Mouse (Mus musculus): ENCODE measurements at regions not wholly inside any gene's neighbourhood (a gene's known extent, or its start where the extent isn't known, plus 50 kb on each side); places are given as distances from the start of the nearest gene placed in this dataset.
A peak's percentile ranks its signal among the peaks of the same experiment; 100 is the strongest.

- DNase-seq: no peak
These were observed 327.8 kb downstream of the H2al1j start for GRCm38 (mm10) chrX:11655466-11655865.

- no peak for DNase-seq
These were observed 330.1 kb downstream of the H2al1j start for GRCm38 (mm10) chrX:11657606-11658254.

- peak; percentile 22 for DNase-seq
These were observed 335.7 kb downstream of the H2al1j start for GRCm38 (mm10) chrX:11663187-11663829.

- DNase-seq: peak; percentile 60
These were observed 336.9 kb downstream of the H2al1j start for GRCm38 (mm10) chrX:11664330-11665061.

GRCm38 (mm10) chrX:11665077-11665974, 337.7 kb downstream of the H2al1j start:
- no peak for DNase-seq

- DNase-seq: no peak
These were observed 338.9 kb downstream of the H2al1j start for GRCm38 (mm10) chrX:11666517-11666916.

GRCm38 (mm10) chrX:11671805-11672204, 344.2 kb downstream of the H2al1j start:
- no peak for DNase-seq

- DNase-seq: no peak
These were observed 350.5 kb downstream of the H2al1j start for GRCm38 (mm10) chrX:11678086-11678485.

- DNase-seq: no peak
These were observed 353.7 kb downstream of the H2al1j start for GRCm38 (mm10) chrX:11681274-11681673.

- DNase-seq: no peak
These were observed 362.4 kb downstream of the H2al1j start for GRCm38 (mm10) chrX:11689989-11690405.

- DNase-seq: no peak
These were observed 362.8 kb downstream of the H2al1j start for GRCm38 (mm10) chrX:11690446-11690845.

- no peak for DNase-seq
These were observed 363.4 kb downstream of the H2al1j start for GRCm38 (mm10) chrX:11691019-11691418.

GRCm38 (mm10) chrX:11696565-11696964, 368.9 kb downstream of the H2al1j start:
- DNase-seq: no peak

GRCm38 (mm10) chrX:11701095-11701494, 373.5 kb downstream of the H2al1j start:
- DNase-seq: no peak

GRCm38 (mm10) chrX:11705851-11706557, 378.4 kb downstream of the H2al1j start:
- DNase-seq: no peak

- no peak for DNase-seq
These were observed 379.7 kb downstream of the H2al1j start for GRCm38 (mm10) chrX:11707330-11707729.

- no peak for DNase-seq
These were observed 380.7 kb downstream of the H2al1j start for GRCm38 (mm10) chrX:11708325-11708724.

- DNase-seq: no peak
These were observed 381.7 kb downstream of the H2al1j start for GRCm38 (mm10) chrX:11709326-11709725.

- no peak for DNase-seq
These were observed 385.8 kb downstream of the H2al1j start for GRCm38 (mm10) chrX:11713423-11713822.

- DNase-seq: no peak
These were observed 389.2 kb downstream of the H2al1j start for GRCm38 (mm10) chrX:11716773-11717172.

GRCm38 (mm10) chrX:11718778-11719177, 391.2 kb downstream of the H2al1j start:
- no peak for DNase-seq

GRCm38 (mm10) chrX:11720517-11720916, 392.9 kb downstream of the H2al1j start:
- no peak for DNase-seq
